ENCODE assay signal across 8 mouse cellular contexts in genomic region chr12:76822651-76823041, GRCm38 (mm10). TPM values are rescaled to one million over a fixed set of nuclear protein-coding genes. Genes with fewer than 3 reads are reported as not detected.
DNase-seq lines count a peak whose midpoint lies in the region; ATAC-seq and TF ChIP-seq lines count a peak whose summit lies in the region.

TSS of gene Rab15 (minus strand) at chr12:76822908.

- peak within 1 kb of the TSS; percentile 83 for H3K9ac ChIP-seq in hindbrain, embryonic 11.5 days (ENCODE audit: low read depth, low read length)
- H3K9ac ChIP-seq in liver, embryonic 13.5 days, result peak within 1 kb of the TSS; percentile 59

- H3K4me1 ChIP-seq in lung, adult 2 months (ENCODE audit: control insufficient read depth, insufficient read depth, low read length), result peaks cover 3% of the 10 kb centered on the region; the same call in 1 of the 2 replicates
- 0 out of 2 replicates have a peak, but pooled peaks cover 5% of the 10 kb centered on the region for H3K4me1 ChIP-seq in hindbrain, embryonic 11.5 days (replicated peaks; ENCODE audit: control insufficient read depth, insufficient read depth, low read length)
- H3K4me1 ChIP-seq in liver, embryonic 13.5 days (replicated peaks), result peaks cover 6% of the 10 kb centered on the region

- H3K36me3 ChIP-seq in hindbrain, embryonic 11.5 days (ENCODE audit: control insufficient read depth, insufficient read depth, low read length), result no peaks in the 10 kb centered on the region
- H3K36me3 ChIP-seq in liver, embryonic 13.5 days, result no peaks in the 10 kb centered on the region

- 5% methylated on average over 17 of the region's 17 CpGs for WGBS in lung, adult 2 months
- 2% methylated on average over 17 of the region's 17 CpGs for WGBS in hindbrain, embryonic 11.5 days
- WGBS in liver, embryonic 13.5 days (ENCODE audit: insufficient replicate concordance), result 7% methylated on average over 17 of the region's 17 CpGs

- peak within 1 kb of the TSS; percentile 60 for H3K27ac ChIP-seq in hindbrain, embryonic 11.5 days (ENCODE audit: low read depth, low read length)
- H3K27ac ChIP-seq in liver, embryonic 13.5 days, result no peak within 1 kb of the TSS

- H3K4me3 ChIP-seq in lung, adult 2 months (replicated peaks; ENCODE audit: extremely low read depth, low read depth, low read length), result peak within 1 kb of the TSS; percentile 60
- peak within 1 kb of the TSS; percentile 64 for H3K4me3 ChIP-seq in hindbrain, embryonic 11.5 days (ENCODE audit: low read depth, low read length)
- peak within 1 kb of the TSS; percentile 58 for H3K4me3 ChIP-seq in liver, embryonic 13.5 days (replicated peaks)

- ATAC-seq in hindbrain, embryonic 11.5 days (ENCODE audit: low FRiP score), result peak; percentile 50
- no peak for ATAC-seq in liver, embryonic 13.5 days (ENCODE audit: low read depth)

- H3K4me2 ChIP-seq in hindbrain, embryonic 11.5 days (replicated peaks; ENCODE audit: low read depth, low read length), result peak within 1 kb of the TSS; percentile 94
- peak within 1 kb of the TSS; percentile 76 for H3K4me2 ChIP-seq in liver, embryonic 13.5 days

- TF ChIP-seq POLR2A in lung, adult 2 months (IDR thresholded peaks at IDR 0.05; ENCODE audit: borderline replicate concordance, extremely low read depth, low read depth, low read length), result no peak

- DNase-seq in cerebellum, adult 11-12 months, result peak; percentile 65
- DNase-seq in cerebellum, postnatal 4 days (ENCODE audit: low spot score in 2 of 2), result no peak
- peak; percentile 32 for DNase-seq in lung, adult 2 months
- DNase-seq in lung, postnatal 25 days (ENCODE audit: low spot score), result no peak
- DNase-seq in hindbrain, embryonic 11.5 days (ENCODE audit: low spot score), result no peak
- DNase-seq in liver, embryonic 13.5 days, result no peak
- no peak for DNase-seq in right cerebral cortex, postnatal 4 days
- no peak for DNase-seq in kidney, postnatal 36 days

- H3K9me3 ChIP-seq in hindbrain, embryonic 11.5 days (ENCODE audit: control insufficient read depth, low read length), result no peaks in the 10 kb centered on the region
- no peaks in the 10 kb centered on the region for H3K9me3 ChIP-seq in liver, embryonic 13.5 days (replicated peaks)

- no peak for TF ChIP-seq CTCF in lung, adult 2 months (IDR thresholded peaks at IDR 0.05; ENCODE audit: insufficient read depth, low read length)

- peaks cover 4% of the 10 kb centered on the region for H3K27me3 ChIP-seq in hindbrain, embryonic 11.5 days (ENCODE audit: control insufficient read depth, insufficient read depth, low read length)
- H3K27me3 ChIP-seq in liver, embryonic 13.5 days, result peaks cover 91% of the 10 kb centered on the region

RNA-seq across cellular contexts. Expression of gene Rab15, which starts in this region (rescaled TPM):
- 17.5 and 20.3 TPM in 2 replicates for polyA plus RNA-seq in lung, adult 2 months (2012; rRNA removed)
- 11.3 and 14.6 TPM in 2 replicates for polyA plus RNA-seq in hindbrain, embryonic 11.5 days (2014; fragmentation: Nextera tagmentation; extraction: Ambion mirVana)
- 0.37 and 0.41 TPM in 2 replicates for polyA plus RNA-seq in liver, embryonic 13.5 days (2015; fragmentation: Nextera tagmentation; extraction: Ambion mirVana)

Comparison
In these comparisons a context has a peak if more than half of its experiments do, and no peak if none do; other contexts are left out.
1. DNase-seq: peak in cerebellum, adult 11-12 months (single experiment) and lung, adult 2 months (single experiment); none in cerebellum, postnatal 4 days (0 of 2), lung, postnatal 25 days (single experiment), hindbrain, embryonic 11.5 days (single experiment), liver, embryonic 13.5 days (single experiment), right cerebral cortex, postnatal 4 days (single experiment) and kidney, postnatal 36 days (0 of 2).
2. Peak in every context shown above with its lines, with median percentiles within 50 percentile points of each other: H3K4me3 ChIP-seq.